Mouse (Mus musculus): ENCODE measurements around the gene Olfr410.

Olfr410 gene

DNA sequence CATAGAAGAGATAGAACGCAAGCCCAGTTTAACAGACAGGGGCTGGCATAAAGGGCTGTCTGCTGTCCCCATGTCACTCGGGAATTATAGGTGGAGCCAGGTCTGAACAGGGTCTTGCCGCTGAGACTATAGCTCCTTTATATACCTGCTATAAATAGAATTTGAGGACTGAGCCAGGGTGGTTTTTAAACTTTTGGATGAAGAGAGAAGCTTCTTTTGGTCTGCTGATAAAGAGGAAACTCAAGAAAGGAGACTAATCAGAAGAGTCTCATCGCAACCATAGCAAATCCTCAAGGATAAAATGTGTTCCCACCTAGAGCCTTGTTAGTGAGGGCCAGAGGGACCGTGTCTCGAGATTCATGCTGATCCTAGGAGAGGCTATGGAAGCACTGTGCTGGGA, at the start of gene Olfr410:
Gene Olfr410, minus strand, starts transcription at position 101 of the 400 bp plus-strand sequence.
- in situ Hi-C loops (cut with MseI, MboI), result no loop called here

DNA sequence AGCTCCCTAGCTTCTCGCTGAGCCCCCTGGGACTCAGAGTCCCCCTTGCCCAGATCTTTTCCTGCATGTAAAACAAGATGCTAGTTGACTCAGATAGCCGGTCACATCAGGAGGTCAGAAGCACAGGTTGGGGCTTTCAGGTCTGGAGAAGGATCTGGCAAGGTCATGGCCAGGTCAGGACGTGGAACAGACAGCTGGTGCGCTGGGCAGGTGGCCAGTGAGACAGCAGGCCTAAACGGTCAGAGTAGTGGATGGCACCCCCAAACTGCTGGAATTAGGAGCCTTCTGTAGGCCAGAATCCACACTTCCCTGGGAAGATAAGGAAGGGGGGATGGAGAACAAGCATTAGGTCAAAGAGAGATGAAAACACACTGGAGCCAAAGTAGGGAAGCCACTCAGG, 49.4 kb upstream of the Olfr410 start:
- in situ Hi-C loops (cut with MseI, MboI), result no loop called here

GRCm38 (mm10) chr11:74385674-74386073, 47.8 kb upstream of the Olfr410 start:
- in situ Hi-C loops (cut with MseI, MboI), result no loop called here

DNA sequence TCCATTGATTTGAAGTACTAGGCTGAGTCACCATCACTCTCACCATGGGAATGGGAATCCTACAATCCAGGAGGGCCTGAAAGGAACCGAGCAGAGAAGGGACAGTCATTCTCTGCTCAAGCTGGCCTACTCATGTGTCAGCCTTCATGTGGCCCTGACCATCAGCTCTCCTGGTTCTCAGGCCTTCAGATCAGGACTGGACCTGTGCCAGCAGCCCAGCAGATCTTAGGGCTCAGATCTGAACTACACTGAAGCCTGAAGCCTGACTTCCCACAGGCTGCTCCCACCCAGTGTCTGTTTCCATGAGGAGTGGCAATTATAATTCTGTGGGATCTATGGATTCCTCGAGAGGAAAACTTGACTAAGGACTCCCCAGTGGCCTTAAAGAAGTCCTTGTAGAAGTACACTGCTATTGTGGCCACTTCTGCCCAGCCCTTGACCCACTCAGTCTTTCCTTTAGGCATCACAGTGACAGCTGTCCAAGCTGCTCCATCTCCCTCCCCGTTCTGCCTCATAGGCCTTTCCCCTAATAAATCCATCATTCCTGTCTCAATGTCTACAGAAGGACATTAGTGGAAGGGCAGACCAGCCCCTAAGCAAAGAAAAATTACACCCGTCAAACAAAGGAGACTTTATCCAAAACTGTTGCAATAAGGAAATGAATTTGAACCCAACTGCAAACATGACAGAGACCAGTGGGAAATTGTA, 41.5 kb upstream of the Olfr410 start:
- in situ Hi-C loops (cut with MseI, MboI), result loop anchor here (5.0 kb wide), 2 partner anchors 148 to 153 kb away; no protein-coding TSS in a partner anchor

DNA sequence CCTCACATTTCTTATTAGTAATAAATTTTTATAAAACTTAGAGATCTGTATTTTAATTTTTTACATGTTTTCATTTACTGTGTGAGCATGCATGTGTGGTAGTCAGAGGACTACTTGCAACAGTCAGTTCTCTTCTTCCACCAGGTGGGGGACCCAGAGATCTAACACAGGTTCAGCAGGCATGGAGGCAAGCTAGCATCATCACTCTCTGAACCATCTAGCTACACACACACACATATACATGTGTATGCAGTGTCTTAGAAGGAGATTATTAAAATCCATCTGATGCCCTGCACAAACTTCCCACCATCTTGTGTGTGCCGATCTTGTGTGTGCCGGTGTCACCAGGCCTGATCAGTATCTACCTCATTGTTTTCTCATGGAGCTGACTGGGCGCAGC, 39.0 kb upstream of the Olfr410 start:
- in situ Hi-C loops (cut with MseI, MboI), result loop anchor here (5.0 kb wide), 2 partner anchors 150 to 155 kb away; no protein-coding TSS in a partner anchor

GRCm38 (mm10) chr11:74371393-74372100, 33.7 kb upstream of the Olfr410 start:
- in situ Hi-C loops (cut with MseI, MboI), result loop anchor here in 1 of 2 experiments (25.0 kb wide), 1 partner anchor 309 kb away; the partner anchor contains the start of genes Olfr139, Olfr399 and Zfp616

- in situ Hi-C loops (cut with MseI, MboI), result loop anchor here (10.0 to 25.0 kb wide), 2 partner anchors 297 to 299 kb away; partner anchors contain the start of genes Zfp616 (in 2 of the 2), Olfr139 (in 1 of the 2) and Olfr399 (in 1 of the 2)
These were observed 23.9 kb upstream of the Olfr410 start, which contains the start of gene Olfr412 for GRCm38 (mm10) chr11:74361769-74362168. Gene Olfr412 (plus strand): TSS chr11:74362069.

- in situ Hi-C loops (cut with MseI, MboI), result loop anchor here in 1 of 2 experiments (25.0 kb wide), 1 partner anchor 290 kb away; the partner anchor contains the start of genes Olfr139, Olfr399 and Zfp616
These were observed 14.7 kb upstream of the Olfr410 start, which contains the start of gene Olfr411 for GRCm38 (mm10) chr11:74352550-74352949. Gene Olfr411 (minus strand): TSS chr11:74352650.

DNA sequence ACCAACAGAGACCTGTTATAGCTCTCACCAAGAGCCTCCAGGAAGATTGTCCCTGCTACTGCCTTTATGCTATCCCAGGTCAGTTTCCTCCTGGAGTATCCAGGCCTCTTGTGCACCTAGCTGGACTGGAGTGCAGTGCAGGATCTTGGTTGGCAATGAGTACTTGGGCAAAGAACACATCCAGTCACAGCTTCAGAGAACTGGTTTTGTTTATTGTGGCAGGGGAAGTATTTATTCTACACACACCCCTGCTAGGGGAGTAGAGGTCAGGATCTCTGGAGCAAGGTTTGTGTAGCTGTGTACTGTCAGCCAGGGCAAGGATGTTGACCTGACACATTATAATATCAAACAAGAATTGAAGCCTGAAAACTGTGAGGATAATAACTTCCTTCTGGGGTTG, 9.1 kb downstream of the Olfr410 start:
- in situ Hi-C loops (cut with MseI, MboI), result no loop called here

DNA sequence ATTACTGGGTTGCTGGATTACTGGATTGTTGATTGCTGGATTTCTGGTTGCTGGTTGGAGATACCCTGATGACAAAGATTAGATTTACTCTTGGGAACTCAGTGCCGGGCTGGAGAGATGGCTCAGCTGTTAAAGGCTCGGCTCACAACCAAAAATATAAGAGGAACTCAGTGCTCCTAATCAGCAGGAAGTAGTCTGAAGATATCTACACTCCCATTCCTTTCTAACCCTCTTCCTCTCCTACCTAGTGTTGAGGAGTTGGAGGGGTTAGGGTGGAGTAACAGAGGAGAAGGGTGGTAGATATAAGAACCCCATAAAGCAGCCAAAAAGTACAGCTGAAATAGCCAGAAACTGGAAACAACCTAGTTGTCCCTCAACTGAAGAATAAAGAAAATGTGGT, 11.8 kb downstream of the Olfr410 start:
- in situ Hi-C loops (cut with MseI, MboI), result no loop called here

DNA sequence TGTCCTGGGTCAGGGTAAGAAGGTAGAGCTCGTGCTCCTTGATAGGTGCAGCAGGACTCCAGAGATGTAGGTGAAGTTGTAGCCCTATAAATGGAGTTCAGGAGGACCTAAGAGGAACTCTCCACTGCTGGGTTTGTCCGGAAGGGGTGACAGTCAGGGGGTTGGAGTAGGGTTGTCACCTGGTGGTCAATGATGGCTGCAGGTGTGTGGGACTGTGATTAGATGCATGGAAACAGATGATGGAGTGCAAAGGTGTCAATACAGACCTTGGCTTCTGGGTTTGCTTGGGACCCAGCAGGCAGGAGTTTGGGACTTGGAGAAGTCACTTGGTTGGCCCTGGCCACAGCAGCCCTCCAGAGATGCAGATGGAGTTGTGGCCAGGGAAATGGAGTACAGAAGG, 50.6 kb downstream of the Olfr410 start:
- in situ Hi-C loops (cut with MseI, MboI), result no loop called here

DNA sequence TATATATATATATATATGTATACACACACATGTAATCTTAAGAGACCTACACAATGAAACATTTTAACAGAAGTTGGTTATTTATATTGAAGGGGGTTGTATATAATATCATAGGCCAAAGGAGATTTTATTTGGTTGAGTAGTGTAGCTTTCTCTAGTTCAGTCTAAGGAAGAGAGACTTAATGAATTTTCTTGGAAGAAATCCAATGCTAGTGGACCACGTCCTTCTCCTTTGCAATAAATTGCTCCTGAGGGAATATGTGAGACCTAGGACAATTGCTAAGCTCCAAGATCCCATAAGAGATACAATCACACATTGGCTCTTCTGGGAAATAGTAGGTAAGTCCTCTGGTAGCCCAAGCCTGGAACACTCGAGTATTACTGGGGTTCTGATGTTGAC, 54.4 kb downstream of the Olfr410 start, which contains the start of gene Olfr59:
Gene Olfr59, plus strand, starts transcription at position 301 of the 400 bp plus-strand sequence.
- in situ Hi-C loops (cut with MseI, MboI), result no loop called here
